Mouse (Mus musculus) hindbrain, embryonic 13.5 days (tissue): ENCODE measurements around the gene Ddah2. TPM values are rescaled to one million over a fixed set of nuclear protein-coding genes. Genes with fewer than 3 reads are reported as not detected.
A peak's percentile ranks its signal among the peaks of the same experiment; 100 is the strongest.

Experiments used
- ATAC-seq: fragments of 200-750 bp; cut with Nextera tagmentation; 2 replicates; pipeline ENCODE4 v1.8.0; 2017; ENCODE audit warnings: moderate TSS enrichment; ENCODE audit not compliant: low FRiP score
- H3K27ac ChIP-seq: fragments of 300-500 bp; sonication (generic); 2 replicates; pipeline ENCODE4 v1.5.1; 2015; ENCODE audit warnings: inconsistent platforms, mild to moderate bottlenecking, moderate library complexity
- H3K27me3 ChIP-seq: fragments of 300-500 bp; sonication (generic); 2 replicates; pipeline ENCODE4 v1.6.1; 2015; ENCODE audit warnings: mild to moderate bottlenecking, inconsistent platforms
- H3K36me3 ChIP-seq: fragments of 300-500 bp; sonication (generic); 2 replicates; pipeline ENCODE4 v1.6.1; 2015; ENCODE audit warnings: mild to moderate bottlenecking, inconsistent platforms
- H3K4me1 ChIP-seq: fragments of 300-500 bp; sonication (generic); replicated peaks from 2 replicates; pipeline ENCODE4 v1.6.1; 2015; ENCODE audit warnings: inconsistent platforms
- H3K4me2 ChIP-seq: fragments of 300-500 bp; sonication (generic); 2 replicates; pipeline ENCODE4 v1.6.1; 2015; ENCODE audit warnings: inconsistent platforms, mild to moderate bottlenecking, moderate library complexity
- H3K4me3 ChIP-seq: fragments of 300-500 bp; sonication (generic); 2 replicates; pipeline ENCODE4 v1.5.1; 2015; ENCODE audit warnings: mild to moderate bottlenecking, inconsistent platforms
- H3K9ac ChIP-seq: fragments of 300-500 bp; sonication (generic); 2 replicates; pipeline ENCODE4 v1.6.1; 2015; ENCODE audit warnings: mild to moderate bottlenecking, inconsistent platforms
- H3K9me3 ChIP-seq: fragments of 300-500 bp; sonication (generic); 2 replicates; pipeline ENCODE4 v1.6.1; 2016; ENCODE audit warnings: inconsistent platforms
- WGBS: fragments of 180-500 bp; shearing (Covaris S2); methylation state at CpG from one replicate; pipeline ENCODE4 v1.1.7; 2015; 5-methylcytosine and 5-hydroxymethylcytosine counted together
- polyA plus RNA-seq: library from polyadenylated mRNA; unstranded; fragments of >200 nt; fragmentation: Nextera tagmentation; extraction: Ambion mirVana; gene quantifications from 2 replicates; pipeline ENCODE4 v1.2.1, GENCODE M21; 2015

Gene Ddah2
- polyA plus RNA-seq = 420 and 426 TPM in 2 replicates

GRCm38 (mm10) chr17:35058911-35059892 lies at the start of gene Ddah2:
Gene Ddah2 (plus strand): TSS chr17:35059035.
- Histone ChIP-seq H3K4me2 (peak within 1 kb of the TSS; percentile 88), H3K27me3 (peaks cover 25% of the 10 kb centered on the region), H3K9me3 (no peaks in the 10 kb centered on the region; the same call in 1 of the 2 replicates), H3K27ac (peak within 1 kb of the TSS; percentile 91), H3K4me3 (peak within 1 kb of the TSS; percentile 78), H3K36me3 (peaks cover 38% of the 10 kb centered on the region), H3K4me1 (peaks cover 30% of the 10 kb centered on the region), H3K9ac (peak within 1 kb of the TSS; percentile 91)
- ATAC-seq = peak; percentile 89
- under 1% methylated on average over 57 of the region's 57 CpGs for WGBS

GRCm38 (mm10) chr17:35009586-35009985 lies 49.2 kb upstream of the Ddah2 start:
- H3K4me1 ChIP-seq = no peaks in the 10 kb centered on the region
- ATAC-seq = no peak
- no peaks in the 10 kb centered on the region for H3K27me3 ChIP-seq
- peaks cover 96% of the 10 kb centered on the region for H3K36me3 ChIP-seq
- H3K27ac ChIP-seq = no peak overlapping the region
- no peak overlapping the region for H3K9ac ChIP-seq
- WGBS = 81% methylated on average over 7 of the region's 7 CpGs
- H3K9me3 ChIP-seq = no peaks in the 10 kb centered on the region
- H3K4me3 ChIP-seq = no peak overlapping the region
- H3K4me2 ChIP-seq = no peak overlapping the region

- peaks cover 7% of the 10 kb centered on the region for H3K4me1 ChIP-seq
- ATAC-seq = no peak
- WGBS = 92% methylated on average over 8 of the region's 8 CpGs
- no peaks in the 10 kb centered on the region for H3K9me3 ChIP-seq
- H3K4me3 ChIP-seq = no peak overlapping the region
- peaks cover 98% of the 10 kb centered on the region for H3K36me3 ChIP-seq
- no peak overlapping the region for H3K4me2 ChIP-seq
- no peaks in the 10 kb centered on the region for H3K27me3 ChIP-seq
- no peak overlapping the region for H3K27ac ChIP-seq
- H3K9ac ChIP-seq = no peak overlapping the region
Measured at GRCm38 (mm10) chr17:35011440-35011839, 47.4 kb upstream of the Ddah2 start.

GRCm38 (mm10) chr17:35012430-35012829 lies 46.4 kb upstream of the Ddah2 start:
- Histone ChIP-seq H3K27me3 (no peaks in the 10 kb centered on the region), H3K36me3 (peaks cover 99% of the 10 kb centered on the region), H3K4me2 (no peak overlapping the region), H3K9me3 (no peaks in the 10 kb centered on the region), H3K4me1 (peaks cover 10% of the 10 kb centered on the region), H3K4me3 (no peak overlapping the region), H3K27ac (no peak overlapping the region), H3K9ac (no peak overlapping the region)
- 92% methylated on average over 13 of the region's 13 CpGs for WGBS
- ATAC-seq = no peak

GRCm38 (mm10) chr17:35013221-35013620 lies 45.6 kb upstream of the Ddah2 start:
- H3K36me3 ChIP-seq = peaks cover 96% of the 10 kb centered on the region
- ATAC-seq = no peak
- H3K27ac ChIP-seq = no peak overlapping the region
- H3K9ac ChIP-seq = no peak overlapping the region
- H3K4me3 ChIP-seq = no peak overlapping the region
- H3K27me3 ChIP-seq = no peaks in the 10 kb centered on the region
- no peak overlapping the region for H3K4me2 ChIP-seq
- H3K4me1 ChIP-seq = peaks cover 10% of the 10 kb centered on the region
- WGBS = 80% methylated on average over 6 of the region's 6 CpGs
- H3K9me3 ChIP-seq = no peaks in the 10 kb centered on the region

GRCm38 (mm10) chr17:35015296-35015695 lies 43.5 kb upstream of the Ddah2 start:
- Histone ChIP-seq H3K9me3 (no peaks in the 10 kb centered on the region), H3K9ac (no peak overlapping the region), H3K4me1 (peaks cover 10% of the 10 kb centered on the region), H3K4me3 (no peak overlapping the region), H3K27me3 (no peaks in the 10 kb centered on the region), H3K36me3 (peaks cover 79% of the 10 kb centered on the region), H3K4me2 (no peak overlapping the region), H3K27ac (no peak overlapping the region)
- no peak for ATAC-seq
- 93% methylated on average over 16 of the region's 16 CpGs for WGBS

- H3K4me2 ChIP-seq = no peak within 1 kb of the TSS
- ATAC-seq = peak; percentile 69
Measured at GRCm38 (mm10) chr17:35016376-35016775, 42.5 kb upstream of the Ddah2 start, which contains the start of gene Vwa7. Gene Vwa7 (plus strand): TSS chr17:35016579.

GRCm38 (mm10) chr17:35016791-35017705 lies 41.8 kb upstream of the Ddah2 start:
- H3K36me3 ChIP-seq = peaks cover 62% of the 10 kb centered on the region
- 0 out of 2 replicates have a peak, but pooled peaks have one; percentile 6 for ATAC-seq
- H3K4me2 ChIP-seq = no peak overlapping the region
- peaks cover 19% of the 10 kb centered on the region for H3K4me1 ChIP-seq
- no peaks in the 10 kb centered on the region for H3K9me3 ChIP-seq
- no peaks in the 10 kb centered on the region for H3K27me3 ChIP-seq
- H3K27ac ChIP-seq = no peak overlapping the region
- H3K4me3 ChIP-seq = no peak overlapping the region
- 82% methylated on average over 10 of the region's 10 CpGs for WGBS
- H3K9ac ChIP-seq = no peak overlapping the region

More at GRCm38 (mm10) chr17:35016376-35016775, 42.5 kb upstream of the Ddah2 start, which contains the start of gene Vwa7:
- WGBS = 59% methylated on average over 12 of the region's 12 CpGs
- Histone ChIP-seq H3K36me3 (peaks cover 68% of the 10 kb centered on the region), H3K9me3 (no peaks in the 10 kb centered on the region), H3K4me1 (peaks cover 14% of the 10 kb centered on the region), H3K4me3 (no peak within 1 kb of the TSS), H3K27me3 (no peaks in the 10 kb centered on the region), H3K27ac (no peak within 1 kb of the TSS), H3K9ac (no peak within 1 kb of the TSS)

- H3K36me3 ChIP-seq = peaks cover 55% of the 10 kb centered on the region
- no peak for ATAC-seq
Measured at GRCm38 (mm10) chr17:35017706-35018030, 41.2 kb upstream of the Ddah2 start.

GRCm38 (mm10) chr17:35018171-35018570 lies 40.7 kb upstream of the Ddah2 start:
- peaks cover 50% of the 10 kb centered on the region for H3K36me3 ChIP-seq
- H3K27ac ChIP-seq = no peak overlapping the region
- WGBS = 89% methylated on average over 3 of the region's 3 CpGs
- H3K4me2 ChIP-seq = no peak overlapping the region
- H3K4me1 ChIP-seq = peaks cover 19% of the 10 kb centered on the region
- H3K27me3 ChIP-seq = no peaks in the 10 kb centered on the region
- no peak for ATAC-seq
- H3K9ac ChIP-seq = peak overlapping the region; percentile 5; the same call in 1 of the 2 replicates
- no peak overlapping the region for H3K4me3 ChIP-seq
- H3K9me3 ChIP-seq = no peaks in the 10 kb centered on the region

More at GRCm38 (mm10) chr17:35017706-35018030, 41.2 kb upstream of the Ddah2 start:
- H3K9ac ChIP-seq = no peak overlapping the region
- H3K4me3 ChIP-seq = no peak overlapping the region
- H3K4me2 ChIP-seq = no peak overlapping the region
- WGBS = 75% methylated on average over 14 of the region's 14 CpGs
- H3K27me3 ChIP-seq = no peaks in the 10 kb centered on the region
- no peaks in the 10 kb centered on the region for H3K9me3 ChIP-seq
- H3K4me1 ChIP-seq = peaks cover 19% of the 10 kb centered on the region
- H3K27ac ChIP-seq = no peak overlapping the region

GRCm38 (mm10) chr17:35019894-35020293 lies 38.9 kb upstream of the Ddah2 start:
- H3K9ac ChIP-seq = no peak overlapping the region
- H3K9me3 ChIP-seq = no peaks in the 10 kb centered on the region
- peaks cover 33% of the 10 kb centered on the region for H3K36me3 ChIP-seq
- H3K4me2 ChIP-seq = no peak overlapping the region
- 80% methylated on average over 11 of the region's 11 CpGs for WGBS
- H3K27me3 ChIP-seq = no peaks in the 10 kb centered on the region
- no peak for ATAC-seq
- H3K4me3 ChIP-seq = no peak overlapping the region
- H3K4me1 ChIP-seq = peaks cover 19% of the 10 kb centered on the region
- no peak overlapping the region for H3K27ac ChIP-seq

GRCm38 (mm10) chr17:35020551-35020950 lies 38.3 kb upstream of the Ddah2 start:
- Histone ChIP-seq H3K27ac (no peak overlapping the region), H3K4me2 (no peak overlapping the region), H3K36me3 (peaks cover 27% of the 10 kb centered on the region), H3K9ac (no peak overlapping the region), H3K9me3 (no peaks in the 10 kb centered on the region), H3K27me3 (no peaks in the 10 kb centered on the region), H3K4me3 (no peak overlapping the region), H3K4me1 (peaks cover 19% of the 10 kb centered on the region)
- ATAC-seq = no peak
- WGBS = 94% methylated on average over 8 of the region's 8 CpGs
